Mouse (Mus musculus) lung, embryonic 14.5 days (tissue): Measurements from ENCODE around the gene Pradc1. TPM values are rescaled to one million over a fixed set of nuclear protein-coding genes. Genes with fewer than 3 reads are reported as not detected.

Experiments
- ATAC-seq: fragments of 200-750 bp; cut with Nextera tagmentation; 2 replicates; pipeline ENCODE4 v1.8.0; 2017; ENCODE audit warnings: mild to moderate bottlenecking, moderate TSS enrichment, moderate library complexity; ENCODE audit not compliant: insufficient read depth
- DNase-seq: peaks from one replicate; pipeline ENCODE4 v3.0.0-alpha.2; 2015
- H3K27ac ChIP-seq: fragments of 300-500 bp; sonication (generic); 2 replicates; pipeline ENCODE4 v1.5.1; 2014; ENCODE audit warnings: low read depth, mild to moderate bottlenecking, moderate library complexity
- H3K27me3 ChIP-seq: fragments of 300-500 bp; sonication (generic); 2 replicates; pipeline ENCODE4 v1.6.1; 2014; ENCODE audit warnings: low read length, control low read depth; ENCODE audit not compliant: insufficient read depth
- H3K36me3 ChIP-seq: fragments of 300-500 bp; sonication (generic); 2 replicates; pipeline ENCODE4 v1.6.1; 2014; ENCODE audit warnings: control low read depth; ENCODE audit not compliant: insufficient read depth
- H3K4me1 ChIP-seq: fragments of 300-500 bp; sonication (generic); 2 replicates; pipeline ENCODE4 v1.6.1; 2014; ENCODE audit warnings: antibody characterized with exemption, control low read depth; ENCODE audit not compliant: insufficient read depth
- H3K4me2 ChIP-seq: fragments of 300-500 bp; sonication (generic); 2 replicates; pipeline ENCODE4 v1.6.1; 2014; ENCODE audit warnings: mild to moderate bottlenecking
- H3K4me3 ChIP-seq: fragments of 300-500 bp; sonication (generic); 2 replicates; pipeline ENCODE4 v1.5.1; 2014; ENCODE audit warnings: low read depth, low read length
- H3K9ac ChIP-seq: fragments of 300-500 bp; sonication (generic); 2 replicates; pipeline ENCODE4 v1.6.1; 2014
- H3K9me3 ChIP-seq: fragments of 300-500 bp; sonication (generic); 2 replicates; pipeline ENCODE4 v1.6.1; 2016; ENCODE audit warnings: low read depth, low read length, control low read depth
- CTCF ChIP-seq: IDR thresholded peaks from 2 replicates; pipeline ENCODE4 v1.5.1; 2016; ENCODE audit warnings: antibody characterized with exemption, low read depth
- WGBS: fragments of 180-500 bp; shearing (Covaris S2); extraction: QIAGEN DNeasy Blood & Tissue Kit; methylation state at CpG from one replicate; pipeline ENCODE4 v1.1.7; 2014; 5-methylcytosine and 5-hydroxymethylcytosine counted together
- polyA plus RNA-seq: library from polyadenylated mRNA; unstranded; fragments of >200 nt; fragmentation: Nextera tagmentation; extraction: Ambion mirVana; gene quantifications from 2 replicates; pipeline ENCODE4 v1.2.1, GENCODE M21; 2014

Pradc1 gene
- 26.5 and 27.3 TPM in 2 replicates for polyA plus RNA-seq

GRCm38 (mm10) chr6:85451664-85452410 is at the start of gene Pradc1:
Gene Pradc1 (minus strand): TSS chr6:85451970.
- no peak; the same call in 1 of the 2 replicates for TF ChIP-seq CTCF
- DNase-seq (peak; percentile 100), ATAC-seq (peak; percentile 94)
- Histone ChIP-seq H3K4me1 (peaks cover 11% of the 10 kb centered on the region; the same call in 1 of the 2 replicates), H3K9ac (peak within 1 kb of the TSS; percentile 96), H3K36me3 (peaks cover 7% of the 10 kb centered on the region; the same call in 1 of the 2 replicates), H3K27ac (peak within 1 kb of the TSS; percentile 93), H3K9me3 (no peaks in the 10 kb centered on the region), H3K4me2 (peak within 1 kb of the TSS; percentile 92), H3K27me3 (no peaks in the 10 kb centered on the region), H3K4me3 (peak within 1 kb of the TSS; percentile 75)
- under 1% methylated on average over 53 of the region's 54 CpGs for WGBS

- Histone ChIP-seq H3K27ac (no peak overlapping the region), H3K4me1 (no peaks in the 10 kb centered on the region), H3K36me3 (no peaks in the 10 kb centered on the region), H3K9ac (no peak overlapping the region), H3K27me3 (peaks cover 27% of the 10 kb centered on the region), H3K9me3 (no peaks in the 10 kb centered on the region), H3K4me3 (no peak overlapping the region), H3K4me2 (no peak overlapping the region)
- 65% methylated on average over 1 of the region's 1 CpGs for WGBS
- no peak for DNase-seq
- TF ChIP-seq CTCF: no peak
- ATAC-seq: no peak
Observed at GRCm38 (mm10) chr6:85500416-85500815, 48.6 kb upstream of the Pradc1 start.

- H3K4me3 ChIP-seq: no peak overlapping the region
- H3K27ac ChIP-seq: no peak overlapping the region
- DNase-seq (peak; percentile 70), ATAC-seq (no peak)
- no peaks in the 10 kb centered on the region for H3K4me1 ChIP-seq
- no peaks in the 10 kb centered on the region for H3K36me3 ChIP-seq
- no peak overlapping the region for H3K4me2 ChIP-seq
- 55% methylated on average over 9 of the region's 9 CpGs for WGBS
- peaks cover 17% of the 10 kb centered on the region for H3K27me3 ChIP-seq
- no peak overlapping the region for H3K9ac ChIP-seq
- no peak for TF ChIP-seq CTCF
- no peaks in the 10 kb centered on the region for H3K9me3 ChIP-seq
Observed at GRCm38 (mm10) chr6:85498147-85498546, 46.4 kb upstream of the Pradc1 start.

- no peak for TF ChIP-seq CTCF
- H3K27me3 ChIP-seq: peaks cover 6% of the 10 kb centered on the region; the same call in 1 of the 2 replicates
- no peaks in the 10 kb centered on the region for H3K36me3 ChIP-seq
- no peaks in the 10 kb centered on the region for H3K4me1 ChIP-seq
- no peak overlapping the region for H3K9ac ChIP-seq
- H3K9me3 ChIP-seq: no peaks in the 10 kb centered on the region
- H3K4me3 ChIP-seq: no peak overlapping the region
- DNase-seq (no peak), ATAC-seq (no peak)
- no peak overlapping the region for H3K4me2 ChIP-seq
- no peak overlapping the region for H3K27ac ChIP-seq
Observed at GRCm38 (mm10) chr6:85496976-85497375, 45.2 kb upstream of the Pradc1 start.

GRCm38 (mm10) chr6:85491606-85492005 is 39.8 kb upstream of the Pradc1 start:
- ATAC-seq (no peak), DNase-seq (no peak)
- H3K4me2 ChIP-seq: no peak overlapping the region
- no peak overlapping the region for H3K4me3 ChIP-seq
- no peaks in the 10 kb centered on the region for H3K27me3 ChIP-seq
- TF ChIP-seq CTCF: no peak
- H3K36me3 ChIP-seq: no peaks in the 10 kb centered on the region
- H3K4me1 ChIP-seq: no peaks in the 10 kb centered on the region
- no peak overlapping the region for H3K9ac ChIP-seq
- WGBS: 82% methylated on average over 3 of the region's 3 CpGs
- H3K27ac ChIP-seq: no peak overlapping the region
- no peaks in the 10 kb centered on the region for H3K9me3 ChIP-seq

GRCm38 (mm10) chr6:85490252-85490651 is 38.5 kb upstream of the Pradc1 start:
- no peak for TF ChIP-seq CTCF
- Histone ChIP-seq H3K9me3 (no peaks in the 10 kb centered on the region), H3K4me1 (no peaks in the 10 kb centered on the region), H3K27ac (no peak overlapping the region), H3K27me3 (peaks cover 11% of the 10 kb centered on the region), H3K4me2 (no peak overlapping the region), H3K36me3 (no peaks in the 10 kb centered on the region), H3K9ac (no peak overlapping the region), H3K4me3 (no peak overlapping the region)
- WGBS: 85% methylated on average over 4 of the region's 4 CpGs
- DNase-seq (no peak), ATAC-seq (no peak)

- Histone ChIP-seq H3K4me2 (no peak overlapping the region), H3K27me3 (peaks cover 16% of the 10 kb centered on the region), H3K36me3 (no peaks in the 10 kb centered on the region), H3K27ac (no peak overlapping the region), H3K9ac (no peak overlapping the region), H3K4me3 (no peak overlapping the region), H3K9me3 (no peaks in the 10 kb centered on the region), H3K4me1 (no peaks in the 10 kb centered on the region)
- ATAC-seq: no peak
- 58% methylated on average over 3 of the region's 3 CpGs for WGBS
- no peak for TF ChIP-seq CTCF
- no peak for DNase-seq
Observed at GRCm38 (mm10) chr6:85489717-85490116, 37.9 kb upstream of the Pradc1 start.
